Mouse (Mus musculus) limb, embryonic 14.5 days (tissue): ENCODE measurements around the gene Heatr5a. TPM values are rescaled to one million over a fixed set of nuclear protein-coding genes. Genes with fewer than 3 reads are reported as not detected.

Experiments used
- ATAC-seq: fragments of 200-750 bp; cut with Nextera tagmentation; 2 replicates; pipeline ENCODE4 v1.8.0; 2017; ENCODE audit warnings: low read depth, moderate number of reproducible peaks, moderate TSS enrichment; ENCODE audit not compliant: low FRiP score
- DNase-seq: peaks from one replicate; pipeline ENCODE4 v3.0.0-alpha.2; 2015; ENCODE audit warnings: low spot score
- H3K27ac ChIP-seq: fragments of 300-500 bp; sonication (generic); replicated peaks from 2 replicates; pipeline ENCODE4 v1.5.1; 2014; ENCODE audit warnings: low read depth, mild to moderate bottlenecking, low read length, moderate library complexity, mixed read lengths
- H3K27me3 ChIP-seq: fragments of 300-500 bp; sonication (generic); 2 replicates; pipeline ENCODE4 v1.6.1; 2014; ENCODE audit warnings: low read length, mixed read lengths; ENCODE audit not compliant: control insufficient read depth, insufficient read depth
- H3K36me3 ChIP-seq: fragments of 300-500 bp; sonication (generic); 2 replicates; pipeline ENCODE4 v1.6.1; 2014; ENCODE audit warnings: mild to moderate bottlenecking, low read length, moderate library complexity, mixed read lengths; ENCODE audit not compliant: control insufficient read depth, insufficient read depth
- H3K4me1 ChIP-seq: fragments of 300-500 bp; sonication (generic); 2 replicates; pipeline ENCODE4 v1.6.1; 2014; ENCODE audit warnings: antibody characterized with exemption, low read length, mixed read lengths; ENCODE audit not compliant: control insufficient read depth, insufficient read depth
- H3K4me2 ChIP-seq: fragments of 300-500 bp; sonication (generic); replicated peaks from 2 replicates; pipeline ENCODE4 v1.6.1; 2014; ENCODE audit warnings: low read depth, mild to moderate bottlenecking, low read length, moderate library complexity; ENCODE audit not compliant: severe bottlenecking
- H3K4me3 ChIP-seq: fragments of 300-500 bp; sonication (generic); replicated peaks from 2 replicates; pipeline ENCODE4 v1.5.1; 2014; ENCODE audit warnings: low read length
- H3K9ac ChIP-seq: fragments of 300-500 bp; sonication (generic); 2 replicates; pipeline ENCODE4 v1.6.1; 2014; ENCODE audit warnings: mild to moderate bottlenecking, low read depth, low read length, moderate library complexity; ENCODE audit not compliant: severe bottlenecking
- H3K9me3 ChIP-seq: fragments of 300-500 bp; sonication (generic); 2 replicates; pipeline ENCODE4 v1.6.1; 2016; ENCODE audit warnings: low read length; ENCODE audit not compliant: control insufficient read depth
- POLR2A ChIP-seq: fragments of 200-500 bp; IDR thresholded peaks from 2 replicates; pipeline ENCODE4 v1.8.0; 2012; ENCODE audit warnings: inconsistent platforms, mild to moderate bottlenecking, moderate library complexity, borderline replicate concordance; ENCODE audit not compliant: insufficient read depth, insufficient read length; ENCODE audit errors: extremely low read depth
- WGBS: fragments of 180-500 bp; shearing (Covaris S2); extraction: QIAGEN DNeasy Blood & Tissue Kit; methylation state at CpG from one replicate; pipeline ENCODE4 v1.1.7; 2014; 5-methylcytosine and 5-hydroxymethylcytosine counted together
- polyA plus RNA-seq, 2 experiments: library from polyadenylated mRNA; depleted of rRNA in 1 of 2; stranded (reverse) in 1 of 2; unstranded in 1 of 2; fragments of >200 nt; fragmentation: Nextera tagmentation in 1 of 2; extraction: Ambion mirVana in 1 of 2; gene quantifications; 2 replicates each; pipeline versions ENCODE4 v1.2.1 to v1.2.3; 2012 to 2014

Heatr5a gene
- polyA plus RNA-seq, 2 experiments = 14.7 to 24.8 TPM

DNA sequence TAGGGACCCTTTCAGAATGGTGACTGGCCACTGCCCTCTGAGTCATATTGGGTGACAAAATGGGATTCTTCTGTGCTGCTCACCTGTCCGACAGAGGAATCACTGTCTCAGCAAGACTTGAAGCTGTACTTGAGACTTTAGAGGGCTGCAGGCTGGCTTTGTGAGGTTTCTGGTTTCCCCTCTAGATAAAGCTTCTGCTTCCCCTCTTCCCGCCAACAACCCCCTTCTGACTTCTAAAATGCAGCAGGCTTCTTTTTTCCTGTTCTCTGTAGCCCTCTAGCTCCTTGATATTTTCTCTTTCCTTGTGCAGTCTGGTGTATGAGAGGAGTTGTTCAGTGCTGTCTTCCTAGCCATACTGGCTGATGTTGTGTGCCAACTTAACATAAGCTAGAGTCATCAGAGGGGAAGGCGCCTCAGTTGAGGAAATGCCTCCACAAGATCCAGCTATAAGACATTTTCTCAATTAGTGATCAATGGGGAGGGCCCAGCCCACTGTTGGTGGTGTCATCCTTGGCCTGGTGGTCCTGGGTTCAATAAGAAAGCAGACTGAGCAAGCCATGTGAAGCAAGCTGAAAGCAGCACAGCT, 14.1 kb upstream of the Heatr5a start:
- H3K27ac ChIP-seq = no peak overlapping the region
- H3K4me2 ChIP-seq = no peak overlapping the region
- no peak overlapping the region for H3K4me3 ChIP-seq
- TF ChIP-seq POLR2A = no peak
- no peaks in the 10 kb centered on the region for H3K36me3 ChIP-seq
- ATAC-seq = no peak
- no peaks in the 10 kb centered on the region for H3K4me1 ChIP-seq
- H3K9me3 ChIP-seq = no peaks in the 10 kb centered on the region
- WGBS = 88% methylated on average over 3 of the region's 3 CpGs
- DNase-seq = no peak
- H3K9ac ChIP-seq = no peak overlapping the region
- H3K27me3 ChIP-seq = no peaks in the 10 kb centered on the region

DNA sequence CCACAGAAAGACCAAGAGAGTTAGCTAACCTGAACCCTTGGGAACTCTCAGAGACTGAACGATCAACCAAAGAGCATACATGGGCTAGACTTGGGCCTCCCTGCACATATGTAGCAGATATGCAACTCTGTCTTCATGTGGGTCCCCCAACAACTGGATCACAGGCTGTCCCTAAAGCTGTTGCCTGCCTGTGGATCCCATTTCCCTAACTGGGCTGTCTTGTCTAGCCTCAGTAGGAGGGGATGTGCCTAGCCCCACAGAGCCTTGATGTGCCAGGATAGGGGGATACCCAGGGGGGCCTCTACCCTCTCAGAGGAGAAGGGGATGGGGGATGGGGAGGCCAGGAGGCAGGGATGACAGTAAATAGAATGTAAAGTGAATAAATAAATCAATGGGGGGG, 12.5 kb upstream of the Heatr5a start:
- DNase-seq (no peak), ATAC-seq (no peak)
- Histone ChIP-seq H3K4me3 (no peak overlapping the region), H3K27ac (no peak overlapping the region), H3K4me1 (no peaks in the 10 kb centered on the region), H3K9ac (no peak overlapping the region), H3K4me2 (no peak overlapping the region), H3K27me3 (no peaks in the 10 kb centered on the region), H3K36me3 (no peaks in the 10 kb centered on the region), H3K9me3 (no peaks in the 10 kb centered on the region)
- 87% methylated on average over 1 of the region's 1 CpGs for WGBS
- TF ChIP-seq POLR2A = no peak

DNA sequence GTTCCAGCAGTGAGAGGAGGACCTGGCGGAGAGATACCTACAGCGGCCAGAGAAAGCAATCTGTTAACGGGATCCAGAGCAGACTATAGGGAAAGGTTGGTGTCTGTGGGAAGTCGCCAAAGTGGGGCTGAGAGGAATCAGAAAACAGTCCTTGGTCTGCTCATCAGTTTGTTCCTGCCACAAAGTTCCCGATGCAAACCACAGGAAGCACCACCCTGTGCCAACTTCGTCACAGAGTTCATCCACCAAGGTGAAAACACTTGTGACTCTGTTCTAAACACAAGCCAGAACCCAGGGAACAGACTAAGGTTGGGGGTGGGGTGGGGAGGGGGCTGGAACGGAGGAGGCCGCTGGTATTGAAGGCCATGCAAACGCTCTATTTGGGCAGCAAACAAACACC, 5.4 kb upstream of the Heatr5a start:
- H3K4me2 ChIP-seq = no peak overlapping the region
- H3K27me3 ChIP-seq = no peaks in the 10 kb centered on the region
- H3K4me1 ChIP-seq = no peaks in the 10 kb centered on the region
- DNase-seq (no peak), ATAC-seq (no peak)
- H3K27ac ChIP-seq = no peak overlapping the region
- 73% methylated on average over 9 of the region's 9 CpGs for WGBS
- H3K9me3 ChIP-seq = 0 out of 2 replicates have a peak, but pooled peaks cover 4% of the 10 kb centered on the region
- no peak overlapping the region for H3K9ac ChIP-seq
- no peak for TF ChIP-seq POLR2A
- H3K36me3 ChIP-seq = no peaks in the 10 kb centered on the region
- H3K4me3 ChIP-seq = no peak overlapping the region

DNA sequence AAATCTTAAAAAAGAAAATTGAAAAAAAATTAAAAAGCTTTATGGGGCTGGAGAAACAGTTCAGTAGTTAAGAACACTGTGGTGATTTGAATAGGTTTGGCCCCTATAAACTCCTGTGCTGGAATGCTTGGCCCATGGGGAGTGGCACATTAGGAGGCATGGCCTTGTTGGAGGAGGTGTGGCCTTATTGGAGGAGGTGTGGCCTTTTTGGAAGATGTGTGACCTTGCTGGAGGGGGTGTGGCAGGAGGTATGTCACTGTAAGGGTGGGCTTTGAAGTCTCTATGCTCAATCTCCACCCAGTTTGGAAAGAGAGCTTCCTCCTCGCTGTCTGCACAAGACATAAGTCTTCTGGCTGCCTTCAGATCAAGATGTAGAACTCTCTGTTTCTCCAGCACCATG, 3.3 kb upstream of the Heatr5a start:
- Histone ChIP-seq H3K9me3 (0 out of 2 replicates have a peak, but pooled peaks cover 4% of the 10 kb centered on the region), H3K4me3 (no peak overlapping the region), H3K36me3 (no peaks in the 10 kb centered on the region), H3K9ac (no peak overlapping the region), H3K4me1 (no peaks in the 10 kb centered on the region), H3K27me3 (no peaks in the 10 kb centered on the region), H3K27ac (no peak overlapping the region), H3K4me2 (no peak overlapping the region)
- WGBS = 73% methylated on average over 1 of the region's 1 CpGs
- no peak for TF ChIP-seq POLR2A
- no peak for DNase-seq
- ATAC-seq = no peak

DNA sequence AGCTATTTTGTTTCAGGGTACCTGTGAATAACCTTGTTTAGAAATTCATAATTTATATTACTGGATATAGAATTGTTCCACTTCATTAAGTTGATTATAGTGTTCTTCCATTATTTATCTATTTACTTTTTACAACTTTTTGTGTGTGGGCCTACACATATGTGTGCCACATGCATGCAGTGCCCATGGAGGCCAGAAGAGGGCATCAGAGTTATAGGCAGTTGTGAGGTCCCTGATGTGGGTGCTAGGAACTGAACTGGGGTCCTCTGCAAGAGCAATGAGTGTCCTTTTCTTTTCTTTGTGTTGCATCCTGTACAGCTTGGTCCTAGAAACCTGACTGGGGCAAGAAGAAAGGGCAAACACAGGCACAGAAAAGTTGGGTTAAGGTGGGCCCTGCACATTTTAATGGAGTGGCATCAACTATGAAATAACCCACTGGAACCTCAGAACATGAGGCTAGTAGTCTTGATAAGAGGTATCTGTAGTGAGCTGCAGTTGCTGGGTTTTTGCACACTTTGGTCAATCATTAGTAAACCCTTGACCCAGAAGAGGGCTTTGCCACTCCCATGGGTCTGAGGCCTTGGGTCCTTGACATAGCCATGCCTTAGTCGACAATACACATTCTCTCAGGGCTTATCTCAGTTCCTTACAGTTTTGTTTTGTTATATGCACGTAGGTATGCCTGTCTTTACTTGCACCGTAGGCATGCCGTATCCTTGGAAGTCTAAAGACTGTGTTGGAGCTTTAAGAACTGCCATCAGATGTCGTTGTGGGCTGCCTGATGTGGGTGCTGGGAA, 1.3 kb upstream of the Heatr5a start:
- ATAC-seq (no peak), DNase-seq (no peak)
- Histone ChIP-seq H3K9me3 (0 out of 2 replicates have a peak, but pooled peaks cover 4% of the 10 kb centered on the region), H3K4me1 (no peaks in the 10 kb centered on the region), H3K4me2 (no peak overlapping the region), H3K4me3 (no peak overlapping the region), H3K27me3 (no peaks in the 10 kb centered on the region), H3K27ac (no peak overlapping the region), H3K9ac (no peak overlapping the region), H3K36me3 (no peaks in the 10 kb centered on the region)
- WGBS = 90% methylated on average over 5 of the region's 5 CpGs
- no peak for TF ChIP-seq POLR2A
